ENCODE assay signal across 8 mouse cellular contexts in the genomic region with DNA sequence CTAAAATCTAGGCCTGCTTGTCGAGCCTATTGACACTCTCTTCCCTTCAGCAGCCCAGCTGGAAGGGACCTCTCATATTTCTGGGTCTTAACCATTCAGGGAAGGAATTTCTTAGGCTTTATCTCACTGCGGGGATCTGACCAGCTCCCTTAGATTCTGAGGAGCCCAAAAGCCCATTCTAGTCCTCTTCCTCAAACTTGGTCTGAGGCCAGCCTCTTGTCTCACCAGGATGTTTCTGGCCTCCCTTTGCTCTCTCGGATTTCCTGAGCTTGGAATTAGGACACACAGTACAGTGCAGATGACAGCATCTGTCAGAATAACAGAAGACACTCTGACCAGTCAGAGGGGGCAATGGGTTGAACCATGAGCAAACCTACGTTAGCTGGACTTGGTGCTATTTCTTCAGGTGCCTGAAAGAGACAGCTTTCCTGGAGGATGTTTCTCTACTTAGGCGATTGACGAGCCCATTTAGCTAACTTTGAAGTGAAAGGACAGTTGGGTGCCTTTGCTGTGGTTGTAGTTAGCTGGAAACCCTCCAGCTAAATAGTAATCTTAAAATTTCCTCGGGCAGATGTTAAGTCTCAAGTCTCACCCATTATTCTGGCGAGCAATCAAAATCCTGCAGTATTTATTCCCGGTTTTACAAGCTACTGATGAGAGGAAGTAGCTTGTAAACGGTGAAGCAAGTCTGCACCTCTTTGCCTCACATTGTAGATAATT. TPM values are rescaled to one million over a fixed set of nuclear protein-coding genes. Genes with fewer than 3 reads are reported as not detected.
DNase-seq lines count a peak whose midpoint lies in the region; ATAC-seq lines count a peak whose summit lies in the region.

No protein-coding gene starts in this region.

- 42% methylated on average over 10 of the region's 10 CpGs for WGBS in heart, embryonic 13.5 days
- WGBS in macrophage (ENCODE audit: missing documents), result 53% methylated on average over 10 of the region's 10 CpGs

- no peak for ATAC-seq in megakaryocyte, adult 5-6 weeks (ENCODE audit: poor library complexity, severe bottlenecking)
- no peak for ATAC-seq in heart, embryonic 13.5 days (ENCODE audit: extremely low read depth, insufficient number of reproducible peaks, low FRiP score, low TSS enrichment)

- peaks cover 46% of the 10 kb centered on the region for H3K79me2 ChIP-seq in macrophage (ENCODE audit: inconsistent target)

- H3K36me3 ChIP-seq in megakaryocyte, embryonic 14.5 days (replicated peaks; ENCODE audit: low read length), result peaks cover 8% of the 10 kb centered on the region
- H3K36me3 ChIP-seq in heart, embryonic 13.5 days, result no peaks in the 10 kb centered on the region
- H3K36me3 ChIP-seq in macrophage (ENCODE audit: inconsistent target), result no peaks in the 10 kb centered on the region

- H3K27ac ChIP-seq in heart, embryonic 13.5 days (replicated peaks), result peak overlapping the region; percentile 68
- no peak overlapping the region for H3K27ac ChIP-seq in macrophage

- H3K4me2 ChIP-seq in heart, embryonic 13.5 days, result peak overlapping the region; percentile 91

- peak overlapping the region; percentile 88 for H3K4me3 ChIP-seq in megakaryocyte, embryonic 14.5 days (replicated peaks)
- H3K4me3 ChIP-seq in heart, embryonic 13.5 days, result peak overlapping the region; percentile 96
- peak overlapping the region; percentile 72 for H3K4me3 ChIP-seq in macrophage (ENCODE audit: inconsistent target)

- DNase-seq in cerebellum, postnatal 10 days, result peak; percentile 19 to 41
- peak; percentile 42 for DNase-seq in kidney, postnatal 10 days
- no peak for DNase-seq in thymus, postnatal 0 days (ENCODE audit: low spot score)
- no peak for DNase-seq in frontal cortex, postnatal 36 days (ENCODE audit: low spot score in 2 of 2)

- peaks cover 25% of the 10 kb centered on the region for H3K4me1 ChIP-seq in megakaryocyte, embryonic 14.5 days
- H3K4me1 ChIP-seq in heart, embryonic 13.5 days, result peaks cover 30% of the 10 kb centered on the region

- peak overlapping the region; percentile 97 for H3K9ac ChIP-seq in heart, embryonic 13.5 days

- peaks cover 3% of the 10 kb centered on the region for H3K27me3 ChIP-seq in megakaryocyte, embryonic 14.5 days (replicated peaks)
- H3K27me3 ChIP-seq in heart, embryonic 13.5 days (replicated peaks), result no peaks in the 10 kb centered on the region

- no peaks in the 10 kb centered on the region for H3K9me3 ChIP-seq in megakaryocyte, embryonic 14.5 days
- no peaks in the 10 kb centered on the region for H3K9me3 ChIP-seq in heart, embryonic 13.5 days

RNA-seq across cellular contexts. Expression of a gene that starts 1.0 kb away (rescaled TPM):
- 0.76 TPM in 1 of 2 replicates, not detected in the other for polyA plus RNA-seq in megakaryocyte, embryonic 14.5 days (2012; ENCODE audit: insufficient read depth, low replicate concordance)
- total RNA-seq in megakaryocyte, adult 5-6 weeks (2015), result 21.5 and 33.0 TPM in 2 replicates
- total RNA-seq in megakaryocyte, adult 5-6 weeks (2017), result 43.1 and 56.8 TPM in 2 replicates
- 70.3 and 74.9 TPM in 2 replicates for polyA plus RNA-seq in heart, embryonic 13.5 days (2015; fragmentation: Nextera tagmentation; extraction: Ambion mirVana)
- 10 to 100 TPM; 16.1 to 61.7 (median 35.2) TPM for total RNA-seq in macrophage (2018; cell fraction: chromatin; rRNA removed)
- 10 to 100 TPM; 34.8 to 56.7 (median 46.3) TPM for total RNA-seq in macrophage (2018; cell fraction: cytosol; rRNA removed)
- 10 to 100 TPM; 19.9 to 61.4 (median 28.9) TPM for total RNA-seq in macrophage (2018; cell fraction: nucleus; rRNA removed)
- 27.8 to 52.5 TPM (median 36.1 TPM) in 3 replicates for polyA plus RNA-seq in macrophage (2018)
- polyA plus RNA-seq in thymus, postnatal 0 days (2015; fragmentation: Nextera tagmentation; extraction: Ambion mirVana), result 37.3 and 37.8 TPM in 2 replicates

RNA-seq across cellular contexts. Expression of a gene that starts 1.1 kb away (rescaled TPM):
- 3.4 and 3.7 TPM in 2 replicates for polyA plus RNA-seq in megakaryocyte, embryonic 14.5 days (2012; ENCODE audit: insufficient read depth, low replicate concordance)
- 26.8 and 29.6 TPM in 2 replicates for total RNA-seq in megakaryocyte, adult 5-6 weeks (2015)
- total RNA-seq in megakaryocyte, adult 5-6 weeks (2017), result 25.2 and 26.3 TPM in 2 replicates
- 7.5 and 7.9 TPM in 2 replicates for polyA plus RNA-seq in heart, embryonic 13.5 days (2015; fragmentation: Nextera tagmentation; extraction: Ambion mirVana)
- 10 to 100 TPM; 13.8 to 99.9 (median 23.7) TPM for total RNA-seq in macrophage (2018; cell fraction: chromatin; rRNA removed)
- total RNA-seq in macrophage (2018; cell fraction: cytosol; rRNA removed), result 10 to 100 TPM in 25 of 26 experiments, 1 to 10 TPM in 1; 8.4 to 23.6 (median 12.2) TPM
- total RNA-seq in macrophage (2018; cell fraction: nucleus; rRNA removed), result 10 to 100 TPM; 12.5 to 75.0 (median 22.0) TPM
- polyA plus RNA-seq in macrophage (2018), result 7.5 to 9.6 TPM (median 8.9 TPM) in 3 replicates
- polyA plus RNA-seq in thymus, postnatal 0 days (2015; fragmentation: Nextera tagmentation; extraction: Ambion mirVana), result 16.2 and 16.3 TPM in 2 replicates

RNA-seq across cellular contexts. Expression of a gene that starts 40.4 kb away (rescaled TPM):
- 30.3 and 33.6 TPM in 2 replicates for polyA plus RNA-seq in megakaryocyte, embryonic 14.5 days (2012; ENCODE audit: insufficient read depth, low replicate concordance)
- total RNA-seq in megakaryocyte, adult 5-6 weeks (2015), result 16.1 and 17.4 TPM in 2 replicates
- 7.2 and 13.3 TPM in 2 replicates for total RNA-seq in megakaryocyte, adult 5-6 weeks (2017)
- 89.2 and 90.2 TPM in 2 replicates for polyA plus RNA-seq in heart, embryonic 13.5 days (2015; fragmentation: Nextera tagmentation; extraction: Ambion mirVana)
- 10 to 100 TPM in 17 of 26 experiments, 1 to 10 TPM in 9; 1.3 to 43.5 (median 17.4) TPM for total RNA-seq in macrophage (2018; cell fraction: chromatin; rRNA removed)
- total RNA-seq in macrophage (2018; cell fraction: cytosol; rRNA removed), result 10 to 100 TPM in 19 of 26 experiments, 1 to 10 TPM in 7; 5.6 to 17.1 (median 12.8) TPM
- total RNA-seq in macrophage (2018; cell fraction: nucleus; rRNA removed), result 10 to 100 TPM in 14 of 26 experiments, 1 to 10 TPM in 12; 1.9 to 46.1 (median 12.5) TPM
- polyA plus RNA-seq in macrophage (2018), result 10.7 to 21.0 TPM (median 14.8 TPM) in 3 replicates
- 45.6 and 51.3 TPM in 2 replicates for polyA plus RNA-seq in thymus, postnatal 0 days (2015; fragmentation: Nextera tagmentation; extraction: Ambion mirVana)

RNA-seq across cellular contexts. Expression of a gene that starts 48.8 kb away (rescaled TPM):
- 3.2 and 15.5 TPM in 2 replicates for polyA plus RNA-seq in megakaryocyte, embryonic 14.5 days (2012; ENCODE audit: insufficient read depth, low replicate concordance)
- total RNA-seq in megakaryocyte, adult 5-6 weeks (2015), result 6.3 and 9.4 TPM in 2 replicates
- 2.8 and 3.3 TPM in 2 replicates for total RNA-seq in megakaryocyte, adult 5-6 weeks (2017)
- polyA plus RNA-seq in heart, embryonic 13.5 days (2015; fragmentation: Nextera tagmentation; extraction: Ambion mirVana), result 18.3 and 18.5 TPM in 2 replicates
- total RNA-seq in macrophage (2018; cell fraction: chromatin; rRNA removed), result 10 to 100 TPM in 25 of 26 experiments, 1 to 10 TPM in 1; 6.7 to 56.8 (median 26.6) TPM
- 10 to 100 TPM in 2 of 26 experiments, 1 to 10 TPM in 24; 2.1 to 12.1 (median 6.1) TPM for total RNA-seq in macrophage (2018; cell fraction: cytosol; rRNA removed)
- total RNA-seq in macrophage (2018; cell fraction: nucleus; rRNA removed), result 10 to 100 TPM in 21 of 26 experiments, 1 to 10 TPM in 5; 5.2 to 49.4 (median 13.8) TPM
- polyA plus RNA-seq in macrophage (2018), result 2.7 to 8.3 TPM (median 8.1 TPM) in 3 replicates
- 16.7 and 16.8 TPM in 2 replicates for polyA plus RNA-seq in thymus, postnatal 0 days (2015; fragmentation: Nextera tagmentation; extraction: Ambion mirVana)

Comparison
In these comparisons a context has a peak if more than half of its experiments do, and no peak if none do; other contexts are left out.
1. DNase-seq: peak in cerebellum, postnatal 10 days (2 of 2) and kidney, postnatal 10 days (single experiment); none in thymus, postnatal 0 days (single experiment) and frontal cortex, postnatal 36 days (0 of 2).
2. RNA of a gene that starts 1.0 kb away (polyA plus RNA-seq): 70.3 to 74.9 TPM in heart, embryonic 13.5 days, 27.8 to 52.5 TPM in macrophage and 37.3 to 37.8 TPM in thymus, postnatal 0 days; 0.76 TPM in megakaryocyte, embryonic 14.5 days; every median in the first group is over 10 times any median in the second.
3. Peak in every context shown above with its lines, with median percentiles within 50 percentile points of each other: H3K4me3 ChIP-seq.